Mouse (Mus musculus) C2C12 (cell line): Measurements from ENCODE around the gene Mief1. TPM values are rescaled to one million over a fixed set of nuclear protein-coding genes. Genes with fewer than 3 reads are reported as not detected.

Source experiments
- H3K27me3 ChIP-seq: one replicate; pipeline ENCODE4 v1.6.1; 2011; ENCODE audit not compliant: control insufficient read depth, insufficient read depth, insufficient read length
- H3K36me3 ChIP-seq: one replicate; pipeline ENCODE4 v1.6.1; 2011; ENCODE audit not compliant: control insufficient read depth, insufficient read depth
- H3K4me3 ChIP-seq: one replicate; pipeline ENCODE4 v1.5.1; 2011; ENCODE audit warnings: mild to moderate bottlenecking, control low read depth; ENCODE audit not compliant: poor library complexity, insufficient read depth, severe bottlenecking
- H3K79me2 ChIP-seq: one replicate; pipeline ENCODE4 v1.6.1; 2011; ENCODE audit not compliant: control insufficient read depth, insufficient read depth
- H3K79me3 ChIP-seq: one replicate; pipeline ENCODE4 v1.6.1; 2011; ENCODE audit warnings: low read depth, control low read depth
- H3ac ChIP-seq: one replicate; pipeline ENCODE3; 2011; ENCODE audit warnings: low read depth; ENCODE audit not compliant: control insufficient read depth, insufficient read length
- CEBPB ChIP-seq: IDR thresholded peaks from one replicate; pipeline ENCODE4 v1.6.1; 2011; ENCODE audit warnings: low read depth, mild to moderate bottlenecking, control low read depth, moderate library complexity
- CTCF ChIP-seq: IDR thresholded peaks from one replicate; pipeline ENCODE4 v1.5.1; 2011; ENCODE audit not compliant: control insufficient read depth, insufficient read depth, insufficient read length
- FOSL1 ChIP-seq: IDR thresholded peaks from one replicate; pipeline ENCODE4 v1.8.0; 2011; ENCODE audit warnings: mild to moderate bottlenecking, low read length; ENCODE audit not compliant: poor library complexity, insufficient read depth, severe bottlenecking
- MAX ChIP-seq: IDR thresholded peaks from one replicate; pipeline ENCODE4 v1.6.1; 2011; ENCODE audit warnings: mild to moderate bottlenecking, control low read depth
- MYOD1 ChIP-seq: IDR thresholded peaks from one replicate; pipeline ENCODE4 v1.6.1; 2011; ENCODE audit warnings: low read depth; ENCODE audit not compliant: control insufficient read depth, insufficient read length
- MYOG ChIP-seq: IDR thresholded peaks from one replicate; pipeline ENCODE4 v1.6.1; 2011; ENCODE audit not compliant: control insufficient read depth, insufficient read length; ENCODE audit errors: extremely low read depth
- USF1 ChIP-seq: IDR thresholded peaks from one replicate; pipeline ENCODE4 v1.6.1; 2011; ENCODE audit warnings: low read depth, mild to moderate bottlenecking, control low read depth, moderate library complexity
- polyA plus RNA-seq: library from polyadenylated mRNA; unstranded; fragments of >200 nt; fragmentation: generic; extraction: Trizol; gene quantifications from one replicate; pipeline ENCODE4 v1.2.1, GENCODE M21; 2012; ENCODE audit warnings: missing spikeins

Mief1 gene
- polyA plus RNA-seq, 1 experiment: 27.3 TPM

DNA sequence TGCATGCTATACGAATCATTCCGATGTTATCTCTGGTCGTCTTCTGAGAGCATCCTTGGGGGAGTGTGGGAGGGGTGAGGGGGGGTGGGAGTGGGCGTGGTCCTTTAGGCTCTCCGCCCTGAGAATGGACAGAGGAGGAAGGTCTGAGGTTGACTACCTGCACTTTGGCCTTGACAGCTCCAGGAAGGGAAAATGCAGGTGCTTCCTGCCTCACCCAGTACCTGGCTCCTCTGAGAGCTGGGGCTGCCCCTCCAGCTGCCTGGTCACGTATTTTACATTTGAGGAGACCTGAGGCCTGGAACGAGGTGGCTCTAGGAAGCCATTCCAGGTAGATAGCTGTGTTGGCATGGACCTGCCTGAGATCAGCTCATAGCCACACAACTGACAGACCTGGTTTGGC, 41.0 kb upstream of the Mief1 start:
- TF ChIP-seq MAX (no peak), USF1 (no peak), CTCF (no peak), MYOD1 (no peak)
- H3K79me3 ChIP-seq: no peaks in the 10 kb centered on the region
- H3K4me3 ChIP-seq: no peak overlapping the region
- H3K79me2 ChIP-seq: peaks cover 32% of the 10 kb centered on the region
- H3K27me3 ChIP-seq: no peaks in the 10 kb centered on the region
- no peak overlapping the region for H3ac ChIP-seq
- no peaks in the 10 kb centered on the region for H3K36me3 ChIP-seq

DNA sequence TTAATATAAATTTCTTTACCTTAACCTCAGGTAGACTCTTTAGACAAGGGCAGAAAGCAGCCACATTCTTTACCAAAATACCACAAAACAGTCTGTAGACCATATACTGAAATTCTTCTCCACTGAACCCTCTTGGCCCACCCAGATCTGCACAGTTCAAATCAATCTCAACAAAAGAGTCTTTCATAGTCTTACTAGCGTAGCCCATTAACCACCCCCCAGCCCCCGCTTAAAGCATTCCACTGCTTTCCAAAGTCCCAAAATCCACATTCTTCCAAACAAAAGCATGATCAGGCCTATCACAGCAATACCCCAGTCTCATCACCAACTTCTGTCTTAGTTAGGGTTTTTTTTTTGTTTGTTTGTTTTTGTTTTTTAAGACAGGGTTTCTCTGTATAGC, 34.3 kb upstream of the Mief1 start:
- H3ac ChIP-seq: no peak overlapping the region
- H3K79me3 ChIP-seq: no peaks in the 10 kb centered on the region
- no peaks in the 10 kb centered on the region for H3K36me3 ChIP-seq
- no peak overlapping the region for H3K4me3 ChIP-seq
- TF ChIP-seq MYOG (no peak), USF1 (no peak)
- peaks cover 12% of the 10 kb centered on the region for H3K79me2 ChIP-seq
- no peaks in the 10 kb centered on the region for H3K27me3 ChIP-seq

DNA sequence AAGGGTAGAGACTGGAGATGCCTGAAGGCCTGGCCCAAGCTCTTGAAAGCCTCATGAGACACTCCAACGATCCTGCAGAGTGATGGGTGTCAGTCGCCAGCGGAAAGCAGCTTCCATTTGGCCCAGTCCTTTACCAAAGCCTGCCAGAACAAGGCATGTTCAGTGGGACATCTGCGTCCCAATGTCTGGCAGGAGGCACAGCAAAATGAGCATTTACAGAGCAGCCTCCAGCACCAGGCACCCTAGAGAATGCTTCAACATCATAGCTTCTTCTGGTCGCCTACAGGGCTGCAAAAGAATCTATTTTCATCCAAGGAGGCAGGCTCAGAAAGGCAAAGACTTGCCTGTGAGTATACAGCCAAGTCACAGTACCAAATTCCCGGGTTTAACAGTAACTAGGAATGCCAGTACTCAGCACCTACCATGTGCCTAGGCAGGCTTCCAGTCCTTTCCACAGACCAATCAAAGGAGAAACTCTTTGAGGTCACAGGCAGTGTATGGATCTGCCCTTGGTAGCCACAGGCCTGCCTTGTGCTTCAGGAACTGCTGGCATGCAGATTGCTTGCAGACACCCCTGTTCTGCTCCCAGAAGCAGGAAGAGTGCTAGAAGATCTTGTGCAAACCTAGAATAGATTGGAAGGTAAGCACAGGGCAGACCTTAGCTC, 31.6 kb upstream of the Mief1 start:
- H3K27me3 ChIP-seq: no peaks in the 10 kb centered on the region
- no peaks in the 10 kb centered on the region for H3K36me3 ChIP-seq
- H3K79me3 ChIP-seq: no peaks in the 10 kb centered on the region
- H3K4me3 ChIP-seq: no peak overlapping the region
- peaks cover 12% of the 10 kb centered on the region for H3K79me2 ChIP-seq
- TF ChIP-seq USF1: no peak
- TF ChIP-seq MAX: no peak
- TF ChIP-seq MYOD1: no peak
- TF ChIP-seq FOSL1: no peak
- no peak for TF ChIP-seq MYOG
- no peak for TF ChIP-seq CTCF
- no peak for TF ChIP-seq CEBPB
- no peak overlapping the region for H3ac ChIP-seq

DNA sequence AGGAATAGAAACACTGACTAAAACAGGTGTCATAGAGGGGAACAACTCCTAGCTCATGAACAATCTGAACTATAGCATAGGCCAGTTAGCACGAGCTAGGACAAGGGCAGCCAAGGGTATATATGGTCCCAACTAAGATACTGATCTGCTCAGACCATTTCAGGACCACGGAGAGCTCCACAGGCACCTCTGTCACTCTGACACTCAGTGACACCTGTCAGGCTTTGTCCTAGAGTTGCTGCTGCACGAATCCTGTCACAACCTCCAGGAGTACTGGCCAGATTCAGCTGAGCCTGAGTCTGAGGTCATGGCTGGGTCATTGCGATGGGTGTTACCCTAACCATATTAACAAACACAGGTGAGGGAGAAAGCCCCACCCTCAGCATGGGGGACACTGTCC, 30.4 kb upstream of the Mief1 start:
- Histone ChIP-seq H3K79me2 (peaks cover 2% of the 10 kb centered on the region), H3K36me3 (no peaks in the 10 kb centered on the region), H3K79me3 (no peaks in the 10 kb centered on the region), H3K27me3 (no peaks in the 10 kb centered on the region), H3ac (no peak overlapping the region), H3K4me3 (no peak overlapping the region)
- TF ChIP-seq CTCF (no peak), CEBPB (no peak), MYOD1 (peak; percentile 85), MYOG (no peak), USF1 (no peak)

DNA sequence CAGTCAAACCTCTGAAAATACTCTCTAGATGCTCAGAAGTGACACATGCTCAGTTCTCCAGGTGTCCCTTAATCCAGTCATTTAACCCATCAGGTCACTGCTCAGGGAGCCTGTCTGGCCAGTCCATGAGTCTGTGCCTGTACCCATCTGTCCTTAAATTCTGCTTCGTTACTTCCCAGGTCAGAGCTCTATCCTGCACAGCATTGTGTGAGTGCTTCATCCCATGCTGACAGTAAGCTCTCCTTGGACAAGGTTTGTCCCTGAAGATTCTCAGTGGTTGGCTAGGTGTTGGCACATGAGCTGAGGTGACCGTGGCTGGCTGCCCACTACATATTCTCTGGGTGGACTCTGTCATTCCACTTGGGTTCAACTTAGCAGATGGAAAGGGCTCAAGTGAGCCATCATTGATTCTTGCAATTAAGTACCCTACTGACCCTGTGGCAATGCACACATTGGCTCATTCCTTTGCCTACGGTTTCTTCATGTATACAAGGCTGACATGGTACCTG, 27.7 kb upstream of the Mief1 start:
- Histone ChIP-seq H3K36me3 (peaks cover 4% of the 10 kb centered on the region), H3K79me2 (no peaks in the 10 kb centered on the region), H3K27me3 (no peaks in the 10 kb centered on the region), H3K4me3 (no peak overlapping the region), H3K79me3 (no peaks in the 10 kb centered on the region), H3ac (no peak overlapping the region)
- TF ChIP-seq MYOG (no peak), CTCF (no peak), USF1 (no peak), MAX (no peak)

DNA sequence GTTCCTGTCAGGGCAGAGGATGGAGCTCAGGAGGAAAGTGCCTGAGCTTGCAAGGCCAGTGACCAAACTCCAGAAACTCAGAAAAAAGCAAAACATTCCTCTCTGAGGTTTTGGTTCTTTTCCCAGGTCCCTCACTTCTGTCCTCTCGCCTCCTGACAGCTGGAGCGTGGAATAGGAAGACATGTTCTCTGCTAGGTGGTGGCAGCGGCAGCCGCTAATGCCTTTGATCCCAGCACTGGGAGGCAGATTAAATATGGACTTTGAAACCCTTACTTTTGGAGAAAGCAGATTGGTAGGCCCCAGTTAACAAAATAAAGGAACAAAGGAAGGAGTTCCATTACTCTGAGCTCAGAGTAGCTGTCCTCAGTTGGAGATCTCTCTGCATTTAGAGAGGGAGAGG, 25.4 kb upstream of the Mief1 start:
- Histone ChIP-seq H3ac (no peak overlapping the region), H3K36me3 (peaks cover 15% of the 10 kb centered on the region), H3K4me3 (no peak overlapping the region), H3K27me3 (no peaks in the 10 kb centered on the region), H3K79me2 (no peaks in the 10 kb centered on the region), H3K79me3 (no peaks in the 10 kb centered on the region)
- TF ChIP-seq MYOG: no peak
- TF ChIP-seq MYOD1: no peak
- no peak for TF ChIP-seq FOSL1
- TF ChIP-seq CEBPB: no peak
- no peak for TF ChIP-seq USF1
- no peak for TF ChIP-seq CTCF
- TF ChIP-seq MAX: no peak
